Mouse (Mus musculus): Measurements from ENCODE around the gene Nlgn2.

Nlgn2 gene

DNA sequence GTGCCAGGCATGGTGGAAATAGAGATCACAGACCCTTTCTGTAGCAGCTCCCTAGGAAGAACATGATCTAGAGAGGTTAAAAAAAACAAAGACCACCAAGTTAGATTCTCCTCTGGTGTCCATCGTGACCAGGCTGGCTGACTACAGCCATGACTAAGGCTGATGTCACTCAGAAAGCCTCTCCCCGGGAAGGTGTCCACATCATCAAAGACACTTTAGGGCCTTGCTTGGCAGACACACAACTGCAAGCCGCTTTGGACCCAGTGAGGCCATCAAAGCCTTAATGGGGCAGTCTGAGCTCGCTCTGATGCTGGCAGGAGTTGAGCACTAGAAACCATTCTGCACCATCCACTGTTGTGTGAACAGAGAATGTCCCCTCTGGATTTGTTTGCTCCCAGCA, 34.9 kb upstream of the Nlgn2 start:
- TF ChIP-seq GATA4 (IDR thresholded peaks at IDR 0.05; ENCODE audit: insufficient replicate concordance, low read length), result no peak

DNA sequence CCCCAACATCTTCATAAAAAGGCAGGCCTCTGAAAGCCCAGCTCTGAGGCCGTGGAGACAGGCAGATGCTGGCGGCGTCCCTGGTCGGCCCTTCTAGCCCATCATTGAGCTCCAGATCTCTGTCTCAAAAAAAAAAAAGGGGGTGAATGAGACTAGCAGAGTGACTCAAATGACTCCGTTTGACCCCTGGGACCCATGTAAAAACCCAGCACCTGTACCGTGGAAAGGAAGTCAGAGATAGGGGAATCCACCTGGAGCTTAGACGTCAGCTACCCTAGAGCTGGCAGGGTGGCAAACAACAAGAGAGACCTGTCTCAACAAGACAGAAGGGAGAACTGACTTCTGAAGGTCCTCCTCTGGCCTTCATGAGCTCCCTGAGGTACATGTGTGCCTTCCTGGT, 34.2 kb upstream of the Nlgn2 start:
- TF ChIP-seq GATA4 (IDR thresholded peaks at IDR 0.05; ENCODE audit: insufficient replicate concordance, low read length), result no peak

DNA sequence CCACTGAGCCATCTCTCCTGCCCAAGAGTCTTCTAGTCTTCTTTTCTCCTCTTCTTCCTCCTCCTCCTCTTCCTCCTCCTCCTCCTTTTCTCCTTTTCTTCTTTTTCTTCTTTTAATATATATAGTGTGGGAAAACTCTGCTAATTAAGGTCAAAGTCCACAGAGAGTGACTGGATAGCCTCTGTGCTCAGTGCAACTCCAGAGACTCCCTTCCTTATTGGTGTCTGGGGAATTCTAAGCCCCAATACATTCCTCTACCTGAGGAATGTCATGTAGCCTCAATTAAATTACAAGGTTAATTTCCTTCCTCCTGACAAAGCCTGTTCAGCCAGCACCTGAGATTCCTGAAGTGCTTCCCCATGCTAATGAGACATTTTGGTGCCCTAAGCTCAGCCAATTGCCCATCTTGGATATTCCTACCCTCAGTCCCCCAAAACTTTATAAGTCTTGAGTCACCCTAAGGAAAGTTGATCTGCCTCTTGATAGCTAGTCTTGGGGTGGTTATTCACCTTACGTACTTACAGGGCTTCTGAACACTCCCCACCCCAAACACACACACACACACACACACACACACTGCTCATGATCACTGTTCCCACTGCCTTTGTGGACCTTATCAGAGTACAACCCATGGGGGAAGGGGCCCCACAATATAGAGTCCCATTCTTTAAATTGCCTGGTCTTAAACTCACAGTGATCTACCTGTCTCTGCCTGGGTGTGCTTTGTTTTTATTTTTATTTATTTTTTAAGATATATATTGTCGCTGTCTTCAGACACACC, 32.9 kb upstream of the Nlgn2 start:
- TF ChIP-seq GATA4 (IDR thresholded peaks at IDR 0.05; ENCODE audit: insufficient replicate concordance, low read length), result no peak

DNA sequence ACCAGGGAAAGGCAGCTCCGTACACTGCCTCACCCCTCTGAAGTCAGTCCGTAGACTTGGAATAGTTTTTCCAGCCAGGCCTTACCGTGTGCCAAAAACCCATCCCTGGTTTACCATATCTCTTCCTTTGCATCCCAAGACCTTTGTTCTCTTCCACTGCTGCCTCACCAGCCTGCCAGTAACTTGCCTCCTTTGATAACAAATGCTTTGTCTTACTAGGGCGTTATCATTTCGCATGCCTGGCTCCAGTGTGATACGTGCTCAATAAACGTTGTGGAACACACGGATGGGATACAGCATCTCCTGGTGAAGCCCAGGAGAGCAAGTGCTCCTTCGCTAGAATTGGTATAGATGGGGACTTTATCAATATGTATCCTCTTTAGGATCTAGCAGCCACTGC, 29.8 kb upstream of the Nlgn2 start:
- TF ChIP-seq GATA4 (IDR thresholded peaks at IDR 0.05; ENCODE audit: insufficient replicate concordance, low read length), result no peak

DNA sequence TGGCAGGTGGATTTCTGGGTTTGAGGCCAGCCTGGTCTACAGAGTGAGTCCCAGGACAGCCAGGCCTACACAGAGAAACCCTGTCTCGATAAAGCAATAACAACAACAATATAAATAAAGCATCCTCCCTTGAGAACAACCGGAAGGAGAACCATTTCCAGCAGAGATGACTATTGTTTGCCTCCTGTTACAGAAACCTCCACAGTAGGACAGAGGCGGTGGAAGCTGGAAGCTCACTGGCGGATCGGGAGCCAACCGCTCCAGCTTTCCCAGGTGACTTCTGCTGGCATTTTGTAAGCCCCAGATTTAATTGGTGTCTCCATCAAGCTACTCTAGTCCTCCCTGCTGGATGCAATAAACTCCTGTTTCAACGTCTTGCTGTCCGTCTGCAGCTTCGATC, 28.0 kb upstream of the Nlgn2 start:
- no peak for TF ChIP-seq GATA4 (IDR thresholded peaks at IDR 0.05; ENCODE audit: insufficient replicate concordance, low read length)

DNA sequence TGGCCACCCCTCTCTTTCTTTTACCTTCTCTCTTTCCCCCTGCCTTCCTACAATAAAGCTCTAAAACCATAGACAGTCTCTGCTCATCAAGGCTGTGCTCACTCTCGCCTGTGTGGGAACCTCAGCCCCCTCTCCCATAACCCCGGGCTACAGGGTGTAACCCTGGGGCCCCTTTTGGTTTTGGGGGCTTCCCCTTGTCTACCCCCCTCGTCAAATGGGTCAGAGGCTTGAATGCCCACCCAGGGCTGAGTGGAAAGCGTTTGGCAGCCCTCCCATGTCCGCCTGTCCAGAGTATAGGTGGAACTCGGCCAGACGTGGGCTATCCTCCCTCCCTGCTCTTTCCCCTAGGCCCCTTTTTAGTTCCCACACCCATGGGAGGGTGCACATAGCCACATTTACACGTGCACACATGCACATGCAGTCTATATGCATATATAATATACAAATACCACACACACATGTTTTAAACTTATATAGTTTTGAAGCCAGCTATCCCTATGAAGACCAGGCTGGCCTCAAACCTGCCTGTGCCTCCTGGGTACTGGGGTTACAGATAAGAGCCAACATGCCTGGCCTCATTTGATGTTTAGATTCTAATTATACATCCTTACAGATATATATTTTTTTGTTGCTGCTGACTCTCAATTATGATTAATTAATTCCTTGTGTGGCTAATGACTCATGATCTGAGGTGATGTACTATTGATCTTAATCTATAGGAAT, 26.7 kb upstream of the Nlgn2 start:
- no peak for TF ChIP-seq GATA4 (IDR thresholded peaks at IDR 0.05; ENCODE audit: insufficient replicate concordance, low read length)

DNA sequence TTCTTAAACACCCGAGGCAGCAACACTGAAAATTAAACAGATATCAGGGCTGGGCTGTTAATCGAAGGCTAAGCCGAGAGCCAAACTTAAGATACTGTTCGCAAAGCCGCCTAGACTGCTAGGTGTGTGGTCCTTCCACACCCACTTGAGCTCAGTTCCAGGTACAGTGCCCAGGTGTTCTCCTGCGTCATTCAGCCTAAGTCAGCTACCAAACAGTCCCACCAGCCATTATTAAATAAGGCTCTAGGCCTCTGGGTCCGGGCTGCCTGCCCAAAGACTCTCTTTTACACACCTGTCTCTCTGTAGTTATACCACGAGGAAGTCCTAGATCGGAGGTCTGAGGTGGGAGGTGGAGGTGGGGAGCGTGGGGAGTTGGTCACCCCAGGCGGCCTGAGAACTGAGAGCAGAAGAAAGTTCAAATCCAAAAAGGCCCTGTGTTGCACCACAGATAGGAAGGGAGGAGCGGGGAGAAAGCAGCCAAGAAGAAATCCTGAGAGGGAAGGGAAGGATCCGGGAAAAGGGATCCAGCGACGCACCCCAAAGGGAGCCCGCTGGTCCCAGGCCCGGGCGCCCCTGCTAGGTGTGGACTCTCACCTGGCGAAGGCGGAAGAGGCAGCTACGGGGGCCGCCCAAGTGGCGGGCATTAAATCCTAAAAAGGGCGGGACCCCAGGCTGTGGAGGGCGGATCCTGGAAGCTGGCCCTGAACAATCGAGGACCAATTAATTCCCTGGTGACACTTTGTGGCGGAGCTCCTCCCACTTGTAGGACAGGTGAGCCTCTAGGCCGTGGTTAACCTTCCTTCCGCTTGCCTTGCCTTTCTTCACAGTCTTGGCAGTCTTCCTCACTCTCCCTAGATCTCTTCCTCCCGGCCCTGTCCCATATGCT, 20.8 kb upstream of the Nlgn2 start, which contains the start of gene Tnk1:
Tnk1 (minus strand) TSS at position 618 of the 886 bp plus-strand sequence.
- TF ChIP-seq GATA4 (IDR thresholded peaks at IDR 0.05; ENCODE audit: insufficient replicate concordance, low read length), result no peak

DNA sequence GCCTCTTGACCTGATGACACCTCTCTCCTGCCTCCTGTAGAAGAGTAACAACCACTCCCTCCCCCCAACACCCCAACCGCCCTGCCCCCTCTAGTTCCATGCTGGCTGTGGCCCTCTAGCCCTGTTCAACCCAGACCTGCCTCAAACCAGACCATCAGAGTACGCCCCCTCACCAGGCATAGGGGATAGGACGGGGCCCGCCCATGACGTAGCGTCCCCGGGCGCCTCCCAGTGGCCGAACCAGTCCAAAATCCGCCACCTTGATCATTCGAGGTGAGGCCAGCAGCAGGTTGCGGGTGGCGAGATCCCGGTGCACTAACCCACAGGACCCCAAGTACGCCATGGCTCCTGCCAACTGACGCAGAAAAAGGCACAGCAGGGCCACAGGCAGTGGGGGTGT, 17.8 kb upstream of the Nlgn2 start:
- no peak for TF ChIP-seq GATA4 (IDR thresholded peaks at IDR 0.05; ENCODE audit: insufficient replicate concordance, low read length)

DNA sequence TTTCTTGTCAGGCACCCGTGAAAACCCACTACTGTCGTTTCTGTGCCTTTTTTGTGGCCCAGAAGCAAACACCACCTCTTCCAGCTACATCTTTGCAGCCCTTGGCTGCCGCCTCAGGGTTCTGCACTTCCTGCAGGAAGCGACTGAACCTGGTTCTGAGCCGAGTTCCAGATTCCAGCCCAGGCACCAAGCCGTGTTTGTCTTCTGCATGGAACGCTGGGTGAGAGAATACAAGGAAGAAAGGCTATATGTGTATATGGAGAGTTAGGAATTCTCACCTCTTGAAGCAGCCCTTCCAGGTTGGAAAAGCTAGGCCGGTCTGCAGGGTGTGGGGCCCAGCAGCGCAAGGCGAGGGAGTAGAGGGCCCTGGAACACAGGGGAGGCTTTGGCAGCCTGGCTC, 17.1 kb upstream of the Nlgn2 start:
- no peak for TF ChIP-seq GATA4 (IDR thresholded peaks at IDR 0.05; ENCODE audit: insufficient replicate concordance, low read length)

DNA sequence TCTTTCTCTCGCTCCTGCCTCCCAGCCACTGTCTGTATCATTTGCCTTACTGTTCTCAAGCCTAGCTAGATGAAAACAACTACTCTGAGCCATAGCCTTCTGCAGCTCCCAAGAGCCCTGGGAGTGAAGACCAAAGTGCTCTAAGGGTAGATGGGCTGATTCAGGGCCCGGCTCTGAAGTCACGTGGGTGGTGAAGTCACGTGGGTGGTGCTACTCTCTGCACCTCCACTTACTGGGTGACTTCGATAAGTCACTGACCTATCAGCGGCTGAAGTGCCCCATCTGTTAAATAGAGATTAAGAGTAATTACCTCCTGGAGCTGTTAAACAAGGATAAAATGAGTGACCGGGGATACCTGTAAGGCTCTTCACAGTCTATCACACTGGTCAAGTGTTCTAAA, 16.4 kb upstream of the Nlgn2 start:
- TF ChIP-seq GATA4 (IDR thresholded peaks at IDR 0.05; ENCODE audit: insufficient replicate concordance, low read length), result no peak

DNA sequence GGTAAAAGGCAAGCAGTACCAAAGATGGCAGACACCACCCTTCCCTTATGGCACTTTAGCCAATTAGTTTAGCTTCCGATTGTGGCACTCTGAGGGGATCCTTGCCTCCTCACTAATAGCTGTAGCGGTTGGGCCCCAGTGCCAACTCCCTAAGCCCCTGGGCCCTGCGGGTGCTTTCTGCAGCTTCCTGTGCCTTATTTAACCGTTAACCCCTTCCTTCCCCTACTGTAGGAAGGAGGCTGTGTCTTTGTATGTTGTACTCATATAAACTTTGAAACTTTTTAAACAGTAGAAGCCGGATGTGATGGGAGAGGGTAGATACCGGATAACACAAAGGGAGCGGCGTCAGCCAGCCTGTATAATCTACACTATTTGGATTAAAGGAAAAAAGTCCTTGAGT, 13.2 kb upstream of the Nlgn2 start:
- TF ChIP-seq GATA4 (IDR thresholded peaks at IDR 0.05; ENCODE audit: insufficient replicate concordance, low read length), result no peak

DNA sequence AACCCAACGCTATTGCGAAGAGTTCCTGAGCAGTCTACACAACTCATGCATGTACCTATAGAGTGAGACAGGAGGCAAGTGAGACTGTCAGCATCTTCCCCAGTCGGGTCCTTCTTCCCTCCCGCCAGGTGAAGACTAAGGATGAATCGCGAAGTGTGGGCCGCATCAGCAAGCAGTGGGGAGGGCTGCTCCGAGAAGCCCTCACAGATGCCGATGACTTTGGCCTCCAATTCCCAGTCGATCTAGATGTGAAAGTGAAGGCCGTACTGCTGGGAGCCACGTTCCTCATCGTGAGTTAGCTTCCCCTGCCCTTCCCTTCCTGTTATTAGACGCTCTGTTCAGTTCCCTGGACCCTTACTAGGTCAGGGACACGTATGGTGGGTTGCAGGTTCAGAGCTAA, 12.3 kb upstream of the Nlgn2 start:
- TF ChIP-seq GATA4 (IDR thresholded peaks at IDR 0.05; ENCODE audit: insufficient replicate concordance, low read length), result no peak

DNA sequence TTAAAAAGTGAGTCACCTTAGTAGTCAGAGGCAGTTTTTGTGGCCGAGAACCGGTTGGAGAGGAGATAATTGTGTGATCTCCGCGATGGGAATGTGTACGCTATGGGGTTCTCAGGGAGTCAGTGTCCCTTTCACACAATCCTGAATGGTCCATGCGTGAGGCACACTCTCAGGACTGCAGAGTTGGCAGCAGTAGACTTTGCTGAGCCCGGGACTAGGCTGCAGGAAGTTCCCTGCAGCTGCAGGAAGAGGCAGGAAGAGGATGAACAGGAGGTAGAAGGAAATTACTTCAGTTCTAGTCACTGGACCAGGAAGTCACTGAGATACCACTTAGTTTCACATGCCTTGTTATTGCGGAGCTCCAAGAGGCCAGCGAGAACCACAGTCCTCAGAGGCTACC, 11.5 kb upstream of the Nlgn2 start:
- peak; percentile 39; the same call in 1 of the 2 replicates for TF ChIP-seq GATA4 (IDR thresholded peaks at IDR 0.05; ENCODE audit: insufficient replicate concordance, low read length)

DNA sequence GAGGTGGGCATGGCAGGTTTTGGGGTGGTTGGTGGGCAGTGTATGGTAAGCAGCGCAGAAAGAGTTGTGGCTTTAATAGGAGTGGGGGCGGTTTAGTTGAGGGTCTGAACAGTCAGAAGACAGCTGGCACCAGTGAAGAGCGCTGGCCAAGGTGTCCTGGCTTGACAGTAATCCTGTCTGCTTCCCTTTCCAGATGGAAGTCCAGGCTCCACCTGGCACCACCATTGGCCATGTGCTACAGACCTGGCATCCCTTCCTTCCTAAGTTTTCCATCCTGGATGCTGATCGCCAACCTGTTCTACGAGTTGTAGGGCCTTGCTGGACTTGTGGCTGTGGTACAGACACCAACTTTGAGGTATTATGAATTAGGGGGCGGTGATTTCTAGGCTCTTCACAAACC, 10.4 kb upstream of the Nlgn2 start:
- no peak for TF ChIP-seq GATA4 (IDR thresholded peaks at IDR 0.05; ENCODE audit: insufficient replicate concordance, low read length)
